Mouse (Mus musculus) lung, postnatal 4 days (tissue): ENCODE measurements around the gene Leng1.

ENCODE experiments used
- DNase-seq, 2 experiments: peaks; one replicate each; pipeline ENCODE4 v3.0.0; 2021

Leng1 gene

GRCm38 (mm10) chr7:3629030-3629429, 36.6 kb downstream of the Leng1 start:
- DNase-seq, result no peak

- peak; percentile 89 to 93 for DNase-seq
These were observed 48.2 kb downstream of the Leng1 start, which contains the start of gene Ndufa3 for GRCm38 (mm10) chr7:3617242-3617995. Ndufa3 (plus strand) TSS chr7:3617373.

GRCm38 (mm10) chr7:3616389-3617241, 49.0 kb downstream of the Leng1 start:
- no peak for DNase-seq

GRCm38 (mm10) chr7:3616057-3616388, 49.6 kb downstream of the Leng1 start, which contains the start of gene Oscar:
Oscar (minus strand) TSS chr7:3616157.
- no peak for DNase-seq

- no peak for DNase-seq
These were observed 51.6 kb downstream of the Leng1 start for GRCm38 (mm10) chr7:3614021-3614420.

GRCm38 (mm10) chr7:3611006-3611405, 54.6 kb downstream of the Leng1 start:
- no peak for DNase-seq

- DNase-seq, result no peak
These were observed 55.2 kb downstream of the Leng1 start for GRCm38 (mm10) chr7:3610437-3610836.
